Mouse (Mus musculus): ENCODE results near the gene Prtn3.
"Not testable (repeated sequence)": the region's sequence is repeated elsewhere in the genome, so short reads cannot be mapped to it uniquely, and the experiment has no call there.

The Prtn3 gene

GRCm38 (mm10) chr10:79877757-79878156 is 3.5 kb downstream of the Prtn3 start:
- DNase-seq, result peak; percentile 61 to 69

DNA sequence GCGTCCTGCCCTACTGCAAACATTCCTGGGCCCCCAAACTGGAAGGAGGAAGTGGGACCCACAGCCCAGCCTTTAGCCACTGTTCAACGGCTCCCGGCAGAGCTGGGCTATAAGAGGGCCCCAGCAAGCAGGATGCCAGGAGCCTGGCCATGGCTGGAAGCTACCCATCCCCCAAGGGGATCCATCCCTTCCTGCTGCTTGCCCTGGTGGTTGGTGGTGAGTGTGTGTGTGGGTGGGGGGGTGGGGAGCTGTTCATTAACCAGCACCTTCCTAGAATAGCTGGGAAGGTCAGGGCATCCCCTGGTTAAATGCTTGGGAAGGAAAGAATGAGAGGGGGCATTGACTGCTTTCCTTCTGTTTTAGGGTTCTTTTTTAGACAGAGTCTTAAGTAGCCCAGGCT is 5.3 kb downstream of the Prtn3 start:
- DNase-seq, result no peak

DNA sequence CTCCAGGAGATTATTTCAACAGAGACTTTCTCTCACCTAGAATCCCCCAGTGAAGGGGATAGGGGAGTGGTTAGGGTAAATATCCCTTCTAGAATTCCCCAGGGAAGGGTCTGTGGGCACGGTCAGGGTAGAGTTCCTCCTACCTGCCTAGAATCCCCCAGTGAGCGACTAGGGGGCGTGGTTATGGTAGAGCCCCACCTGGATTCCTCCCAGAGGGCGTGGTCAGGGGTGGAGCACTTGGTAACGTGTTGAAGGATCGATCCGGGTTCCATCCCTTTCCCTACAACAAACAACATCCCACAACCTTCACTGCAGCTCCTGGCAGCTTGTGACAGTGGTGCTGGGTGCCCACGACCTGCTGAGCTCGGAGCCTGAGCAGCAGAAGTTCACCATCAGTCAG is 6.4 kb downstream of the Prtn3 start:
- no peak for DNase-seq

DNA sequence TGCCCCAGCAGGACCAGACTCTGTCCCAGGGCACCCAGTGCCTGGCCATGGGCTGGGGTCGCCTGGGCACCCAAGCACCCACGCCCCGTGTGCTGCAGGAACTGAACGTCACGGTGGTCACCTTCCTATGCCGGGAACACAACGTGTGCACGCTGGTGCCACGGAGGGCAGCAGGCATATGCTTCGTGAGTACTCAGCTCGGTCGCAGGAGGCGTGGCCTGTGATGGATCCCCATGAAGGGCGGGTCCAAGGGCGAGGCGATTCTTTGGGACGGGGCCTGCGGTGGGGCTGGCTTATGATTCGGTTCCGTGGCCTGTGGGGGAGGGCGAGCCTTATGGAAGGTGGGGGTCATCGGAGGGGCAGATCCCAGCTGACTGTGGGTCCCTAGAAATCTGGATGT is 7.7 kb downstream of the Prtn3 start:
- DNase-seq, result no peak

- peak; percentile 80 to 87 for DNase-seq
These were observed 9.2 kb downstream of the Prtn3 start for GRCm38 (mm10) chr10:79883297-79884084.

DNA sequence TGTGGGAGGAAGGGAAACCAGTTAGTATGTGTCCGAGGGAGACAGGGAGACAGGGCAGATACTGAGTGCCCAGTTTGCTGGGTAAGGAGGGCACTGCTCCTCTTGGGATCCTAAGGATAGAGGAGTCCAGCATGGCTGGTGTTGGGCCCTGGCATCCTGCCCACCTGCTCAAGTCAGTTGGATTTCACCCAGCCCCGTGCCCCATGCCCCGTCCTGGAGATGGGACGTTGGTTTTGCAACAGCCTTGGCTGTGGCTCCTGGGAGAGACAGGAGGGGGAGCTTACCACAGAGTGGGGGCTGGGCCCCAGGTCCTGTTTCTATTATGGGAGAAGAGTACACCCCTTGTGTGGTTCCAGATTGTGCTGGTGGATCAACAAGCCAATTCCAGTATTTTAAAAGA is 10.2 kb downstream of the Prtn3 start:
- peak; percentile 54 to 81 for DNase-seq

- DNase-seq, result not testable (repeated sequence)
These were observed 10.7 kb downstream of the Prtn3 start for GRCm38 (mm10) chr10:79884938-79885337.

GRCm38 (mm10) chr10:79886054-79886453 is 11.8 kb downstream of the Prtn3 start, which contains the start of gene Elane:
Gene Elane (plus strand): TSS chr10:79886247.
- no peak for DNase-seq

DNA sequence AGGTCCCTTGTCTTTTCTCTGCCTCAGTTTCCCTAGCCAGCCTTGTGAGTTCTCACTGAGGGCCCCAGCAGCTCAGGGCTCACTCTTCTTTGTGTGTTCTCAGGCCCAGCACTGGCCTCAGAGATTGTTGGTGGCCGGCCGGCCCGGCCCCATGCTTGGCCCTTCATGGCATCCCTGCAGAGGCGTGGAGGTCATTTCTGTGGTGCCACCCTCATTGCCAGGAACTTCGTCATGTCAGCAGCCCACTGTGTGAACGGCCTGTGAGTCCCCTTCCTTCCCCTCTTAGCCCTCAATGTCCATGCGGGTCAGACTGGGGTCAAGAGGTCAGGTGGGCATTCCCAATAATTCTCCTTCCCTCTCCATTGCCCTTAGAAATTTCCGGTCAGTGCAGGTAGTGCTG is 12.3 kb downstream of the Prtn3 start:
- no peak for DNase-seq

DNA sequence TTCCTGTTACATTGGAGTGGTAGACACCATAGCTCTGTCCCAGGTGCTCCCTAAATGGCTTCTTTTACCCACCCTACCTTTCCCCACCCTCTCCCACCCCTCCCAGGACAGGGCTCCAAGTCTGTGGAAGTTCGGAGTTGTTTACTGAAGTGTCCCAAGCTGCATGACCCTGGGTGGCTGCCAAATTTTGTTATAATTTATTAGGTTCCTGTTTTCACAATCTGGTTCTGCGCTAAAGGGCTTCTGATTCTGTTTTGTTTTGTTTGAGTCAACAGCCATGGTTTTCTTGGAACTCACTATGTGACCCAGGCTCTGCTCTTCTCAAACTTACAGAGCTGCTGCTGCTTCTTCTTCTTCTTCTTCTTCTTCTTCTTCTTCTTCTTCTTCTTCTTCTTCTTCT is 15.1 kb downstream of the Prtn3 start:
- DNase-seq, result no peak

DNA sequence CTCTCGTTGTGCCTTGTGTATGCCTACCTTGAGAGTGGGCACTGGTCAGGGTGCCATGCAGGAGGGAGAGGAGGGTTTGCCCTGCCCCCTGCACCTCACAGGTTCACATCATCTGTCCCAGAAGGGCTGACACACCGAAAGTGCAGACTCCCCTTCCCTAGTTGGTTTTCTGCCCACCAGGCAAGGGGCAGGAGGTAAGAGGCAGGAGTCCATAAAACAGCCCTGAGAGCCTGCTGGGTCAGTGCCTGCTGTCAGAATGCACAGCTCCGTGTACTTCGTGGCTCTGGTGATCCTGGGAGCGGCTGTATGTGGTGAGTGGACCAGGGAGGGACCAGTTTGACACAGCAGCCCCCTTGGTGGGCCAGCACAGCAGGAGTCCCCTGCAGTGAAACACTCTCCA is 16.4 kb downstream of the Prtn3 start, which contains the start of gene Cfd:
TSS of gene Cfd (plus strand) at position 184 of the 400 bp plus-strand sequence.
- no peak for DNase-seq

DNA sequence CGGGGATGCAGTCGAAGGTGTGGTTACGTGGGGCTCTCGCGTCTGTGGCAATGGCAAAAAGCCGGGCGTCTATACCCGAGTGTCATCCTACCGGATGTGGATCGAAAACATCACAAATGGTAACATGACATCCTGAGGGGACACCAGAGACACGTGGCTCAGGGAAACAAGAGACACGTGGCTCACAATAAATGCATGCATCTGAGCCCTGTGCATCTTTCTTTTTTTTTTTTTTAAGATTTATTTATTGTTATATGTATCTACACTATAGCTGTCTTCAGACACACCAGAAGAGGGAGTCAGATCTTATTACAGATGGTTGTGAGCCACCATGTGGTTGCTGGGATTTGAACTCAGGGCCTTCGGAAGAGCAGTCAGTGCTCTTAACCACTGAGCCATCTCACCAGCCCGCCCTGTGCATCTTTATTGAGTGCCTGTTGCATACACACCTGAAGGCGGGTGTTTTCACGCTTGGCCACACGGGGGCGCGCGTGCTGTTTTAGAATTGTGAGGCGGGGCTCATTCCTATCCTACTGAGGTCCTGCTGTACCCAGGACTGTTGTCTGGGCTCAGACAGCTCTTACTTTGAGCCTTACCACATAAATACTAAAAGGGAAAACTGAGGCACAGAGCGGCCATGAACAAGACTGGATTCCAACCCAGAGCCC is 18.3 kb downstream of the Prtn3 start:
- DNase-seq, result peak; percentile 81 to 88

DNA sequence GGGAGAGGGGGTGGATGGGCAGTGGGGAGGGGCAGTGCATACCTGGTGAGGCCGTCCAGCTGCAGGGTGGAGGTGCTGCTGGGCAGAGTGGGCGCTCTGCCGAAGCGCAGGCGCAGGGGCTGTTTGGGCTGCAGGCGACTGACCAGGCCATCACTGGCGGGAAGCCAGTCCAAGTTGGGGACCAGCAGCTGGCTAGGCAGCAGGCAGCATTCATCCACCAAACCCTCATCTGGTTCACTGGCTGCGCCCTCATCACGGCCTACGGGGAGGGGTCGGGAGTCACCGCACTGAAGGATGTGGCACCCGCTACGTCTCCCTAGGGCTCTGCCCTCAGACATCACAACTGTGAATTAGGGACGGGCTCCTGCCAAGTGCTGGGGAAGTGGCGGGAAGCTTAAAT is 22.0 kb downstream of the Prtn3 start:
- DNase-seq, result peak in 1 of 2 experiments; percentile 78

- peak in 1 of 2 experiments; percentile 80 for DNase-seq
These were observed 22.5 kb downstream of the Prtn3 start for GRCm38 (mm10) chr10:79896814-79897213.

DNA sequence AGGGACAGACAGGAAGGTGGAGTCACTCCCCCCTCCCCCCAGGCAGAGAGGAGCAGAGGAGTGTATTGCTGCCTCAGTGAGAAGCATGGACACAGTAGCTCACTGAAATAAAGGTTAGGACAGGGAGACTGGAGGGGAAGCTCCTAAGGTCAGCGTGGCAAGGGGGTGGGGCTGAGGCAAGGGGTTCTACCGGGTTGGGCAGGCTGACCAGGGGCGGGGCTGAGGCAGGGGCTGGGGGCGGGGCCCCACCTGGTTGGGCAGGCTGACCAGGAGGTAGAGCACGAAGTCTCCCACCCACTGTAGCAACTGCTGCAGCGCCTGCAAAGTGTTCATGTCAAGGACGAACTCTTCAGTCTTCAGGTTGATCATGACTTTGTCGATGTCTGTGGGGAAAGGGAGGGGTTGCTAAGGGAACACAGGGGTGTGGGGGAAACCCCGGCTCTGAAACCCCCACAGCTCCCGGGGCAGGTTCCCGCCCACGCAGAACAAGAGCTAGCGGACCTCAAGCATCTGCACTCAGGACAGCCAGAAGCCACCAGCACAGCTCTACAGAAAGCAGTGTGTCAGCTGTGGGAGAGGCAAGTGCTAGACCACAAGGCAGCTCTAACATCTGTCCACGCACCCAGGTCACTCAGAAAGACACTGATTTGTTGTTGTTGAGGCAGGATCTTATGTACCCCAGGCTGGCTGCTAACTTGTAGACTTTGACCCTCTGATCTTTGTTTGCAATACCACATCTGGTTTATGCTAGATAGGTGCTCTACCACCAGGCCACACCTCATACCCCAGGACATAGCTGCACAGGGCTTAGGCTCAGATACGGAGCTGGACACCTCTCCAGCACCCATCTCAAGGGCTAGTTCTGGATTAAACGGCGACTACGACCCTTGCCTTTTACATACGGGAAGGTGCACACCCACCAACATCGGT is 23.3 kb downstream of the Prtn3 start:
- DNase-seq, result no peak

DNA sequence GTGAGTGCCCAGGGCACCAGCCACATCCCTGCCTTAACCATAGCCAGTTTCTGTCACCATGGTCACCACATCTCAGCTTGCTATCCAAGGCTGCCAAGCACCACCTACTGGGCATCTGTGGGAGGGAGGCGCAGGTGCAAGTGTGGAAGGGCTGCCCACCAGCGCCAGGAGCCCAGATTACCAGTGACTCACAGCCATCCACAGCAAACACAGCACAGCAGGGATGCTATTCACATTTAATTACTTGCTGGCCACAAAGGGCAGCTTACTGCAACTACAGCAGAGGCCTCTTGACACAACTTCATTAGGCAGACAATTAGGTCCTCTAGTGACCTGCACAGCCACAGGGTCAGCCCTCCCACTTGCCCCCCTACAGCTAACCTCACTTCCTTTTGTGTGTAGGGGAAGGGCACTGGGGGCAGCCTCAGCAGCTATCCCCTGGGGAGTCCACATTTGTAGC is 26.7 kb downstream of the Prtn3 start:
- no peak for DNase-seq

DNA sequence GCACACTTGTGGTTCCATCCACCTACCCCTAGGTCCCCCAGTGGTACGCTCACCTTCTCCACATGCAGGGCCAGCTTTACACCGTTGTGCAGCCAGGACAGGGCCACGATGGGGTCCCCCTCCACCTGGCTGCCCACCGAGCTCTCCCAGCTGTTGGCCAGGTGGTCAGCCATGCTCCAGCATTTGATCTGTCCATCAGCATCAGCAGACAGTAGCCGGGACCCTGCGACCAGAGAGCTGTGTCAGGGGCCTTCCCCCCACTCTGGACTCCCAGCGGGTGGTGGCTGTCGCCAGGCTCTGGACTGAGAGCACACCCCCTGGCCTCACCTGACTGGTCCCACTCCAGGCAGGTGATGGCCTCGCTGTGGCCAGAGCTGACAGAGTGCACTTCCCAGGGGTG is 32.4 kb downstream of the Prtn3 start:
- no peak for DNase-seq

DNA sequence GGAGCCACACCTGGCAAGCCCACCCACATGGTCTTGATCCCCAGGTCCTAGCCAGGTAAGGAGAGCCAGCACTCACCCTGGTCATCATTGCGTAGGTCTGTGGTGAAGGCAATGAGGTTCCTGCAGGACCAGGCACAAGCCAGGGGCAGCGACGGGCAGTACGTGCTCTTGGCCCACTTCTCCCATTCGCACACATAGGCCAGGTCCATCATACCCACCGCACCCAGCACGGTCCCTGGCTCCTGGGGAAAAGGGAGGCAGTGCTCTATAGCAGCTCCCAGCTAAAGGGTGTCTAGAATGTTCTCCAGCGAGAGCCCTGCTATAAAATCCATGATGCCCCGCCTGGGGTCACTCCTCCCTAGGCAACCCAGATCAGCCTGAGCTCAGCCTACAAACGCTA is 33.1 kb downstream of the Prtn3 start:
- no peak for DNase-seq

- DNase-seq, result peak; percentile 96 to 98
These were observed 34.2 kb downstream of the Prtn3 start, which contains the start of gene Med16 for GRCm38 (mm10) chr10:79908167-79909091. Gene Med16 (minus strand): TSS chr10:79908923.

GRCm38 (mm10) chr10:79909092-79909922 is 35.0 kb downstream of the Prtn3 start:
- no peak for DNase-seq

DNA sequence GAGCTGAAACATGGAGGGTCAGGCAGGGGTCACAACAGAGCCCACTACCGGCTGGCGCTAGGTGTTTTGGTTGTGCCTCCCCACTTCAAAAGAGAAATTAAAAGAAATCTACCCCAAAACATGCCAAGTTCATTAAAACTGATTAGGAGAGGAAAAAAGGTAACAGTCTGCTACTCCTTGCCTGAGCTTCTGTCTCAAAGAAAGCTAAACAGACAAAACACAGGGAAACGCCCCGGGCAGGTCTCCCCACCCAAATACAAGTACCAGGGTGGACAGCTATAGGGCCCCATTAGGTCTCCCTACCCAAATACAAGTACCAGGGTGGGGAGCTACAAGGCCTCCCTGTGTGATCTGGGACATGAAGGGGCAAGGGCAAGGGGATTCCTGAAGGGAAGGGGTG is 36.3 kb downstream of the Prtn3 start, which contains the start of gene Gm26602:
TSS of gene Gm26602 (plus strand) at position 301 of the 400 bp plus-strand sequence.
- no peak for DNase-seq
